Mouse (Mus musculus) forebrain, embryonic 10.5 days (tissue): ENCODE measurements around the gene Cacna1a. TPM values are rescaled to one million over a fixed set of nuclear protein-coding genes. Genes with fewer than 3 reads are reported as not detected.

Experiments used
- DNase-seq: peaks from one replicate; pipeline ENCODE4 v3.0.0-alpha.2; 2017; ENCODE audit warnings: low spot score; ENCODE audit errors: extremely low spot score
- H3K27ac ChIP-seq: fragments of 300-500 bp; sonication (generic); 2 replicates; pipeline ENCODE4 v1.5.1; 2016; ENCODE audit warnings: mild to moderate bottlenecking
- H3K27me3 ChIP-seq: fragments of 300-500 bp; sonication (generic); 2 replicates; pipeline ENCODE4 v1.6.1; 2016; ENCODE audit warnings: mild to moderate bottlenecking; ENCODE audit not compliant: poor library complexity, severe bottlenecking
- H3K36me3 ChIP-seq: fragments of 300-500 bp; sonication (generic); replicated peaks from 2 replicates; pipeline ENCODE4 v1.6.1; 2016; ENCODE audit warnings: mild to moderate bottlenecking, moderate library complexity
- H3K4me1 ChIP-seq: fragments of 300-500 bp; sonication (generic); 2 replicates; pipeline ENCODE4 v1.6.1; 2016
- H3K4me3 ChIP-seq: fragments of 300-500 bp; sonication (generic); 2 replicates; pipeline ENCODE4 v1.5.1; 2016; ENCODE audit warnings: mild to moderate bottlenecking, moderate library complexity
- H3K9me3 ChIP-seq: fragments of 300-500 bp; sonication (generic); 2 replicates; pipeline ENCODE4 v1.6.1; 2016; ENCODE audit warnings: mild to moderate bottlenecking, moderate library complexity
- whole genome bisulfite sequencing: fragments of 180-500 bp; shearing (Covaris S2); methylation state at CpG from one replicate; pipeline ENCODE4 v1.1.7; 2016; 5-methylcytosine and 5-hydroxymethylcytosine counted together
- polyA plus RNA-seq: library from polyadenylated mRNA; unstranded; fragments of >200 nt; fragmentation: Nextera tagmentation; extraction: Ambion mirVana; gene quantifications from 2 replicates; pipeline ENCODE4 v1.2.1, GENCODE M21; 2016

Cacna1a gene
- polyA plus RNA-seq, 1 experiment from 2014 or later = 7.4 TPM

- H3K9me3 ChIP-seq = no peaks in the 10 kb centered on the region
- peaks cover 20% of the 10 kb centered on the region for H3K27me3 ChIP-seq
- H3K36me3 ChIP-seq = no peaks in the 10 kb centered on the region
- DNase-seq = peak; percentile 86
- H3K4me1 ChIP-seq = peaks cover 52% of the 10 kb centered on the region
- under 1% methylated on average over 106 of the region's 106 CpGs for WGBS
- peak overlapping the region; percentile 95 for H3K27ac ChIP-seq
- peak overlapping the region; percentile 65 for H3K4me3 ChIP-seq
Observed at GRCm38 (mm10) chr8:84639162-84640009, 251.1 kb downstream of the Cacna1a start.

DNA sequence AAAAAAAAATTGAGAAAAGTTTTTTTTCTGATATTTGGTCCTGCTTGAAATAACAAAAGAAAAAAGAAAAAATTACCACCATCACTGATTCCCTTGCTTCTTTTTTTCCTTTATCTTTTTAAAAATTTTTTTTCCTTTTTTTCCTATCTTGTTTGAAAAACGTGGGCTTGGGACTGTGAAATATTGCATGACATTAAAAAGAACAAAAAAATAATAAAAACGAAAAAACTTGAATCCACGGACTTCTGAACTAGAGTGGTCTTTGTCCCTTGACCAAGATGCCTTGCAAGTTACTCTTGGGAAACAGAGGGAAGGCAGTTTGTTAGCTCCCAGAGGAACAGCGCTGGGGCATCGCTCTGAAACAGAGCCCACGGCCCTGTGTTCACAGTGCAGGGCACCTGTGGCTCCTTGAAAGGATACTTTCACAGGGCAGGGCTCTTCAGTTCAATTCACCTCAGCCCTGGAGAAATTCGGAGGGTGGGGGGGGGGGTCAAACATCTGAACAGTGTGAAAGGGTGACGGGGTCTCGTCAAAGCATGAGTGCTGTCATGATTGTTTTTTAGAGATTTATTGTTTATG lies 251.9 kb downstream of the Cacna1a start:
- Histone ChIP-seq H3K27ac (peak overlapping the region; percentile 95), H3K9me3 (no peaks in the 10 kb centered on the region), H3K4me1 (peaks cover 45% of the 10 kb centered on the region), H3K36me3 (no peaks in the 10 kb centered on the region), H3K4me3 (peak overlapping the region; percentile 65), H3K27me3 (peaks cover 20% of the 10 kb centered on the region)
- DNase-seq = no peak
- WGBS = 36% methylated on average over 9 of the region's 9 CpGs

- H3K27me3 ChIP-seq = peaks cover 20% of the 10 kb centered on the region
- no peaks in the 10 kb centered on the region for H3K9me3 ChIP-seq
- H3K4me1 ChIP-seq = peaks cover 39% of the 10 kb centered on the region
- no peak overlapping the region for H3K27ac ChIP-seq
- DNase-seq = no peak
- WGBS = 68% methylated on average over 7 of the region's 7 CpGs
- H3K4me3 ChIP-seq = 0 out of 2 replicates have a peak overlapping the region, but pooled peaks have one; percentile 65
- no peaks in the 10 kb centered on the region for H3K36me3 ChIP-seq
Observed at GRCm38 (mm10) chr8:84640617-84641294, 252.5 kb downstream of the Cacna1a start.

DNA sequence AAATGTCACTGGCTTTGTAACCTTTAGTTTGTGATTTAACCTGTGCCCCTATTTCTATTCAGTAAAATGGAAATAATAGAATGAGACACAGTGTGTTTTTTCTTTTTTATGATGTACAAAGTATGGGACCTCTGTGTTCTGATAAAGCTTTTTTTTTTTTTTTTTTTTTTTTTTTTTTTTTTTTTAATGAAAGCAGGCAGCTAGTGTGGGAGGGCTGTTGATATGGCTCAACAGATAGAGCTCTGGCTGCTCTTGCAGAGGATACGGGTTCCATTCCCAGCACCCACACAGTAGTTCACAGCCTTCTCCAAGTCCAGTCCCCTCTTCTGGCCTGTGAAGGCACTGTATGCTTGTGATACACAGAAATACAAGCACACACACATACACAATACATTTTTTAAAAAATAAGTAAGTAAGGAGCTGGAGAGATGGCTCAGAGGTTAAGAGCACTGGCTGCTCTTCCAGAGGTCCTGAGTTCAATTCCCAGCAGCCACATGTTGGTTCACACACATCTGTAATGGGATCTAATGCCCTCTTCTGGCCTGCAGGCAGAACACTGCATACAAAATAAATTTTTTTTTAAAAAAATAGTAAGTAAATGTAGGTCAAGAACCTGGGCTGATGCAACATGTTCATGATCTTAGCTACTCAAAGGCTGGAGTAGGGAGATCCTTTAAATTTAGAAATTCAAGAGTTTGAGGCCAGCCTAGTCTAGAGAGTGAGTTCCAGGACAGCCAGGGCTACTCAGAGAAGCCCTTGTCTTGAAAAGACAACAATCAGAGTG lies 253.5 kb downstream of the Cacna1a start:
- 96% methylated on average over 1 of the region's 1 CpGs for WGBS
- peaks cover 11% of the 10 kb centered on the region for H3K27me3 ChIP-seq
- peaks cover 29% of the 10 kb centered on the region for H3K4me1 ChIP-seq
- DNase-seq = no peak
- H3K36me3 ChIP-seq = no peaks in the 10 kb centered on the region
- H3K27ac ChIP-seq = 0 out of 2 replicates have a peak overlapping the region, but pooled peaks have one; percentile 12
- no peaks in the 10 kb centered on the region for H3K9me3 ChIP-seq
- no peak overlapping the region for H3K4me3 ChIP-seq

- H3K27ac ChIP-seq = no peak overlapping the region
- DNase-seq = no peak
- H3K4me3 ChIP-seq = no peak overlapping the region
- peaks cover 36% of the 10 kb centered on the region for H3K4me1 ChIP-seq
- WGBS = 81% methylated on average over 5 of the region's 5 CpGs
- H3K9me3 ChIP-seq = no peaks in the 10 kb centered on the region
- H3K27me3 ChIP-seq = no peaks in the 10 kb centered on the region; the same call in 1 of the 2 replicates
- H3K36me3 ChIP-seq = no peaks in the 10 kb centered on the region
Observed at GRCm38 (mm10) chr8:84643019-84643418, 254.8 kb downstream of the Cacna1a start.

DNA sequence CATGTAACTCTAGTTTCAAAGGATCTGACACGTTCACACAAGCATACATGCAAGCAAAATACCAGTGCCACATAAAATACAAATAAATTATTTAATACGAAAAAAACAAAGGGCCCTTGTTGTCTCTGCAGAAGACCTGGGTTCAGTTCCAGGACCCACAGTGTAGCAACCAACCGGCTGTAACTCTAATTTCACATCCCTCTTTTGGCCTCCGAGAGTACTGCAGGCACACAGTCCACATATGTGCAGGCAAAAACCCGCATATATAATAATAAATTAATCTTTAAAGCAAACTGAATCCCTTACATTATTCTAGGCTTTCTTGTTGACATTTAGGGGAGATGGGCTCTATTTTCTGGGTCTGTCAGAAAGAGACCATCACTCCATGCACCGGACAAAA lies 258.6 kb downstream of the Cacna1a start:
- Histone ChIP-seq H3K4me3 (peak overlapping the region; percentile 45), H3K27ac (peak overlapping the region; percentile 82), H3K9me3 (no peaks in the 10 kb centered on the region), H3K27me3 (no peaks in the 10 kb centered on the region), H3K4me1 (peaks cover 38% of the 10 kb centered on the region), H3K36me3 (no peaks in the 10 kb centered on the region)
- peak; percentile 20 for DNase-seq
- WGBS = 62% methylated on average over 6 of the region's 6 CpGs

GRCm38 (mm10) chr8:84647461-84647901 lies 259.2 kb downstream of the Cacna1a start:
- WGBS = 3% methylated on average over 14 of the region's 14 CpGs
- peak overlapping the region; percentile 82 for H3K27ac ChIP-seq

DNA sequence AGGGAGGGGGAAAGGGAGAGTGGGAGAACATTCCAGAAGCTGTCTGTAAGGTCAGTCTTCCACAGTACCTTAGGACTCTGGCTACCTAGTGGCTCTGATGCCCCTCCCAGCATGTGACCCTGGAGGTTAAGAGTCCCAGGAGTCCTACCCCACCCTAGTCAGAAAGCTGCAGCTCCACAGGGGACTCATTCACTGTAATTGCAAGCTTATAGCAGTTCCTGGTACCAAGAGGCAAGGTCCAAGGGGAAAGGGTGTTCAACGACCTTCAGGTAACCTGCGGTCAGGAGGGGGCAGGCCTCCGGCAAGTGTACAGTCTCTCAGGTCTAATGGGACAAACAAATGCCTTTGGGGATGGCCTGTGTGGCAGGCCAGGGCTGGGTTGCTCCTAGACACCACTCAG lies 262.0 kb downstream of the Cacna1a start:
- Histone ChIP-seq H3K9me3 (no peaks in the 10 kb centered on the region), H3K27ac (peak overlapping the region; percentile 82), H3K36me3 (no peaks in the 10 kb centered on the region), H3K4me1 (peaks cover 43% of the 10 kb centered on the region), H3K27me3 (no peaks in the 10 kb centered on the region), H3K4me3 (no peak overlapping the region; the same call in 1 of the 2 replicates)
- no peak for DNase-seq
- 47% methylated on average over 3 of the region's 3 CpGs for WGBS

More at GRCm38 (mm10) chr8:84647461-84647901, 259.2 kb downstream of the Cacna1a start:
- peaks cover 34% of the 10 kb centered on the region for H3K4me1 ChIP-seq
- peak overlapping the region; percentile 45 for H3K4me3 ChIP-seq
- no peaks in the 10 kb centered on the region for H3K9me3 ChIP-seq
- no peaks in the 10 kb centered on the region for H3K36me3 ChIP-seq
- peak; percentile 80 for DNase-seq
- H3K27me3 ChIP-seq = no peaks in the 10 kb centered on the region

DNA sequence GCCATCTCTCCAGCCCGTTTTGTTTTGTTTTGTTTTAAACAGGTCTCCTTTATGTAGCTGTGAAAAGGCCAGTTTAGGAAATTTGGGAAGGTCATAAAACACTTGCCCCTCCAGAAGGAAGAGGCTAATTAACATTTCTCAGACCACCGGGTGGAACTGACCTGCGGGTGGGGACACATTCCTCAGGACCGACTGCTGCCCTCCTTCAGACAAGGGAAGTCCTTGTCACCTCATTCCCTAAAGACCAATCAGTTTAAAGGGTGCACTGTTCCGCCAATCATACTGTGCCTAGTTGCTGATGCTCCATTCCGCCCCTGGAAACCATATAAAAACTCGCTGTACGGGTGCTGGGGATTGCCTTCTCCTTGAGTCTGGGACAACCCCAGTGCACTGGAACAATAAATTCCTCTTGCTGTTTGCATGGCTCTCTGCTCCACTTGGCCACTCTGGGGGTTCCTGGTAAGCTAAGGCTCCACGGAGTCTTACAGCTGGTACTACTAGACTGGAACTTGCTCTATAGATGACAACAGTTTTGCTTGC lies 264.9 kb downstream of the Cacna1a start:
- DNase-seq = no peak
- H3K27me3 ChIP-seq = no peaks in the 10 kb centered on the region

GRCm38 (mm10) chr8:84654597-84654996 lies 266.4 kb downstream of the Cacna1a start:
- no peak for DNase-seq
- Histone ChIP-seq H3K27me3 (no peaks in the 10 kb centered on the region), H3K9me3 (no peaks in the 10 kb centered on the region), H3K27ac (peak overlapping the region; percentile 95), H3K36me3 (no peaks in the 10 kb centered on the region), H3K4me3 (peak overlapping the region; percentile 53; the same call in 1 of the 2 replicates), H3K4me1 (peaks cover 74% of the 10 kb centered on the region)
- 40% methylated on average over 4 of the region's 4 CpGs for WGBS

More for the DNA sequence above, 264.9 kb downstream of the Cacna1a start:
- no peaks in the 10 kb centered on the region for H3K36me3 ChIP-seq
- WGBS = 74% methylated on average over 9 of the region's 9 CpGs
- H3K4me1 ChIP-seq = peaks cover 60% of the 10 kb centered on the region
- H3K9me3 ChIP-seq = no peaks in the 10 kb centered on the region
- 0 out of 2 replicates have a peak overlapping the region, but pooled peaks have one; percentile 58 for H3K27ac ChIP-seq
- no peak overlapping the region for H3K4me3 ChIP-seq

GRCm38 (mm10) chr8:84655336-84656190 lies 267.3 kb downstream of the Cacna1a start:
- Histone ChIP-seq H3K4me1 (peaks cover 76% of the 10 kb centered on the region), H3K27me3 (no peaks in the 10 kb centered on the region), H3K9me3 (no peaks in the 10 kb centered on the region), H3K27ac (peak overlapping the region; percentile 95), H3K36me3 (no peaks in the 10 kb centered on the region), H3K4me3 (peak overlapping the region; percentile 53)
- under 1% methylated on average over 15 of the region's 15 CpGs for WGBS
- DNase-seq = peak; percentile 82
